Mouse (Mus musculus): ENCODE measurements at regions not wholly inside any gene's neighbourhood (a gene's known extent, or its start where the extent isn't known, plus 50 kb on each side); places are given as distances from the start of the nearest gene placed in this dataset.

DNA sequence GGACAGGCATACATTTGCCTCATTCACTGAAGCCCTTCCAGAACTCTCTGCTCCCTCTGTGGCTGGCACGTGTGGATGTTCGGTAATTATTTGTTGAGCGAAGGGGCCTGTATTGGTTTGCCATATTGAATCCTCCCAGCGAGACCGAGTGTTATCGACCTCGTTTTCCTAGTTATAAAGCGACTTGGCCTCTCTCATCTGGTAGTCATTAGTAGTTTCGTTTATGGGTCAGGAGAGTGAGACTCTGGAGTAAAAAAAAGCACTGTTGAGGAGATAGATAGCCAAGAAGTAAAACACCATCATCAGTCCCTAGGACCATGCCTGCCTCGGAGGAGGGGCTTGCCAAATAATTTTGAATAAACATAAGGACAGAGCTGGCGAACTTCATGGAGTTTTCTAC, 254.6 kb upstream of the Tbx3 start:
- TF ChIP-seq CTCF (IDR thresholded peaks at IDR 0.05; ENCODE audit: low read depth) (no peak), EP300 (IDR thresholded peaks at IDR 0.05; ENCODE audit: low read depth) (no peak)
